Mouse (Mus musculus) brain, embryonic 18.5 days (tissue): ENCODE results near the gene Setd7.
A peak's percentile ranks its signal among the peaks of the same experiment; 100 is the strongest.

Source experiments
- DNase-seq: peaks from one replicate; pipeline ENCODE4 v3.0.0-alpha.2; 2012; ENCODE audit warnings: low read depth, low spot score

Setd7 gene

DNA sequence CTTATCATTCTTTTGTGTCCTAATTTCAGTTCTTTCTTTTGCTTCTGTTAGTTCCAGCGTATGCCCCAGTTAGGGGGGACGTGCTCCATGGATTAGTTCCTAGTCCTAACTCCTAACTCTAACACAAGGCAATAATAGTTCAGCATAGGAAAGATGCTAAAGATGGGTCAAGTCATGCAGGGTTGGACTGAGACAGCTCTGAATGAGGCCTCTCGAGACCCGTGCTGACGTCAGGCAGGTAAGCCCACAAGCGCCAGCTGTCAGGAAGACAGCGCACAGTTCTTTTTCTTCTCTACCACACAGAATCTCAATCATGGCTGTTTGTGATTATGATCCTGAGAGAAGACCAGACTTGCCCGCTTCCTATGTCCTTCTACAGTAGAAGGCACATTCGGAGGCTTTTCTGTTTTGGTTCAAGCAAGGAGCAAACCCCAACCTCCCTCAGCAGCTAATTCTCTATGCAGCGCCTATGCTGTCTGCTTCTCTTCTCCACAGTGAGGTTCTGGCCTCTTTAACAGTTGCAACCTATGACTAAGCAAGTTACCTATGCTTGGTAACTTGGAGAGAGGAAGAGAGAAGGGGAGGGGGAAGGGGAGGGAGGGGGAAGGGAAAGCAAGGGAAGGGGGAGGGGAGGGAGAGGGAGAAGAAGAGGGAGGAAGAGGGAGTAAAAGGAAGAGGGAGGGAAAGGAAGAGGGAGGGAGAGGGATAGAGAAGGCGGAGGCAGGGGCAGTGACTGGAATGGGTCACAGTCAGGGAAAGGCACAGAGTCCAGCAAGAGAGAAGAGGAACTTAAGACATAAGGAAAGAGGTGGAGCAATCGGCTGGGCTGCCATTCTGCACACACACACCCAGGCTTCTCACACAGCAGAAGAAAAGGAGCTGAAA, 42.6 kb downstream of the Setd7 start:
- no peak for DNase-seq

DNA sequence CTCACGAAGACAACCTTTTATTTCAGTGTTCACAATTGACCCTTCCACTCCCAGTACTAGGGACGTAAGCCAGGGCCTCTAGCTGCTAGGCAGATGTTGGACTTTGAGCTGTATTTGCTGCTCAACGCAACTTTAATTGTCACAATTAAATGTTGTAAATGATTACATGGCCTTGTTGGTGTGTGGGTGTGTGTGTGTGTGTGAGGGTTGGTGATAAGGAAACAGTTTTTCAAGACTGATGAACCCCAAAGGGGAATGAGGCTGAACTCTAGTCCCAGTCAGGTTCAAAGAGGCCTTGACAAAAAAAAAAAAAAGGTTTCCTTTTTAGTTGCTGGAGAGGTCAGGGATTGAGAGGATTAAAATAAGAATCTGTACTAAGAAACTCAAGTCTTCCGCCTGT, 43.2 kb downstream of the Setd7 start:
- no peak for DNase-seq

- DNase-seq: no peak
Observed at GRCm38 (mm10) chr3:51511983-51512382, 48.7 kb downstream of the Setd7 start.

- no peak for DNase-seq
Observed at GRCm38 (mm10) chr3:51510903-51511302, 49.8 kb downstream of the Setd7 start.

DNA sequence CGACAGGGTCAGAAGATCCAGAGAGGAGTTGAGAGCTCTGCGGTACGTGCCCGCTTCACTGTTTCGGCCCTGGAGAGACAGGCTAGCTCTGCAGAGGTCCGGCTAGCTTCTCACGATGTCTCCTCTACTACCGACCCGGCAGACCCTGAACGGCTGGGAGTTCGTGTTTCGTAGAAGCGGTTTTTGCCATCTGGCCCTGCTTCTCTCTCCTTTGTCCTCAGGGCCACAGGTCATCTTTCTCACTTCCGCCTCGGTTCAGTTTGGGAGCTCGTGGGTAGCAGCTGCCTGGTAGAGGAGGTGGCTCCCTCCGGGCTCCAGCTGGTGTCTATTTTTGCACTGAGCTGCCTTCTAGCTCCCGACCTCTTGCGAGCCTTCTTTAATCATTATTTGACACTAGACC, 55.2 kb downstream of the Setd7 start:
- no peak for DNase-seq

- DNase-seq: no peak
Observed at GRCm38 (mm10) chr3:51504385-51504952, 56.2 kb downstream of the Setd7 start.

- no peak for DNase-seq
Observed at GRCm38 (mm10) chr3:51499876-51500275, 60.8 kb downstream of the Setd7 start.

DNA sequence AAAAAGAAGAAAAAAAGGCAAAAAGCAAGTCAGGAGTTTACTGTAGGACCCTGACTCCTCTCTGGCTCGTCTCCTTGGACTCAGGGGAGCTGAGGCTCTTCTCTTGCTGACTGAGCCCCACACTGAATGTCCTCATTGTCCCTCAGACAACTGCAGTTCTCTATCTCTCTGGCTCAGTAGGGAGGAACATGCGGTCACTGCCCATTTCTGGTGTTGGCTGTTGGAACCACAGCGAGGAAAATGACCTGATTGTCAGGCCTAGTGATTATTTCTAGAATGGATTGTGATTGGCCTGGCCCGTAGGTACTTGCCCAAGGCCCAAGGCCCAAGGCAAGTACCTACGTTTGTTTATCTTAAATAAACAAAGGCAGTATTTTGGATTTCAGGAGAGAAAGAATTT, 62.0 kb downstream of the Setd7 start:
- no peak for DNase-seq

DNA sequence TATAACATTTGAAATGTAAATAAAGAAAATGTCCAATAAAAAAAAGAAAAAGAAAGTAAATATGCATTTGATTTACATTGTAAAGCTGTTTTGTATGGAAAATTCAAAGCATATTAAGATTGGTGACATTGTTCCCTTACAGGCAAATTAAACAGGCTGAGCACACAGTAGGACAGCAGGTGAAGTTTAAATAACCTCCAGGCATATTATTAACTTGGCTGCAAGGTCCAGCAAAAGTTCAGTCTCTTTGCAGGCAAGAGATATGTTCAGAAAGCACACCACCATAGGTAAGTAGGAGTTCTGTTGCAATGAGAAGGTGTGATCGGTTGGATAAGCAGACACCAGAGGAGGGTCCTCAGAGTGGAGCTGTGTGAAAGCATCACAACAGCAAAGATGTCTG, 62.7 kb downstream of the Setd7 start:
- no peak for DNase-seq

DNA sequence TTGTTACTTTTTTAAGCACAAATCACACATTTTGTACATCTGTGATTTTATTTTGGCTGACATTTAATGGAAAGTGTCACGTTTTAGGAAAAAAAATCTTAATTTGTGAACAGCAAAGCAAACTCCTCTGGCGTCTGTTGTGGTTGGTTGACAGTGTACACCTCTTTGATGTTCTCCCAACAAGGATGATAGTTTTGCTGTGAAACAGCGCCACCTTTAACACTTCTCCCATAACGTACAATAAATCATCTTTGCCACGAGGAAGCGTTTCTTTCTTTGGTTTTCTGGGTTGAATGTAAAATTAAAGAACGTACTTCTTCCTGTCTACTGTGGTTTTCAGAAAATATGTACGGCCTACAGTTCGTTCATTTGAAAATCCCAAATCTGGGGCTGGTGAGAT, 65.0 kb downstream of the Setd7 start:
- DNase-seq: no peak

DNA sequence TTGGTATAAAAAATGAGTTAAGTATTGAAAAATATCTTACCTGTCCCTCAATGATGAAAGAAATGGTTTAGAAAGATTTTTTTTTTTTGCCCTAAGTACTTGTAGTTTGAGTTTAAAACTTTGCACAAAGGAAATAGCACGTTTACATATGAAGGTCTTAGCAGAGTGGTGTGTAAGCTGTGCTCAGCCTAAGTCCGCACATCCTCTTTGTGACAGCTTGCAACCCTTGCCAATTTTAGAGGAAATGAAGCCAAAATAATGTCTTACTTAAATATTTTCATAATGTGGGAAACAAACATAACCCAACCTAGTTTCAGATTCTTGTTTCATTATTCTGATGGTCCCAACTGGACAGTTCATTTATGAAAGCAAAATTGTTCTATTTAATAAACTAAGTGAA, 66.2 kb downstream of the Setd7 start:
- DNase-seq: no peak

DNA sequence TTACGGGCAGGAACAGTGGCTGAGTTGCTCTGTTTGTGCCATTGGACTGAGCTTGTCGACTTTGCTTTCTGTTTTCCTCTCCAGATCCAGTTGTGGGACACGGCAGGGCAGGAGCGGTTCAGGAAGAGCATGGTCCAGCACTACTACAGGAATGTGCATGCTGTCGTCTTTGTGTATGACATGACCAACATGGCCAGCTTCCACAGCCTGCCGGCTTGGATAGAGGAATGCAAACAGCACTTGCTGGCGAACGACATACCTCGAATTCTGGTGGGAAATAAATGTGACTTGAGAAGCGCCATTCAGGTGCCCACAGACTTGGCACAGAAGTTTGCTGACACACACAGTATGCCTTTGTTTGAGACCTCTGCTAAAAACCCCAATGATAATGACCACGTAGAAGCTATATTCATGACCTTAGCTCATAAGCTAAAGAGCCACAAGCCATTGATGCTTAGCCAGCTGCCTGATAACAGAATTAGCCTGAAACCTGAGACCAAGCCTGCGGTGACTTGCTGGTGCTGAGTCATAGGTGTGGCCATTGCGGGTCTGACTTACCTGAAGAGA, 67.3 kb downstream of the Setd7 start:
- DNase-seq: no peak

DNA sequence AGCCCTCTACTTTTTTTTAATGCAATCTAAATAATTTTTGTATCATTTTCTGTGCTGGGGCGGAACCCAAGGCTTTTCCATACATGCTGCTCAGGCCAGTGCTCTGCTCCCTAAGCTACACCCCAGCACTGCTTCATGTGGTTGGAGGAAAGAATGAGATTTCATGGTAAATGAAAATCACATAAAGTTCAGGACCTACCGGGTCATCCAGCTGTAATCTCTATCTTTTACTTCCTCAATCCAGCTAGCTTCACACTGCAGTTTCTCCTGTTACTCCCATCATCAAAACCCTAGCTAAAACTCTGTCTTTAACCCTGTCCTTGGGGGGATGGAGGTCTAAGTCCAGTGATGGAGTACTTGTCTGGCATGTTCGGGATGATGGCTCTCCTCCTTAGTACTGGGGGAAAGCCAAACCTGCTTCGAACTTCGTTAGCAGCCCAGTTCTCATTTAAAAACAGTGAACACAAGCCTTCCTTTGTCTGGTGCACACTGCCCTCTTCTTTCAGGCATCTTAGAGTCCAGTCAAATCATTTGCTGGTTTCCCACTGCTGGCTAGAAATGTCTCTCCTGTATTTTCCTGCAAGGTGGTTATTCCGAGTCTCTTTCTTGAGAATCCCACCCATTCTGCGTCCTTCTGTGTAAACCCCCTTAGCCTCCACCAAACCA, 70.5 kb downstream of the Setd7 start:
- DNase-seq: no peak

GRCm38 (mm10) chr3:51486491-51487195, 74.0 kb downstream of the Setd7 start:
- DNase-seq: no peak

GRCm38 (mm10) chr3:51485347-51485746, 75.3 kb downstream of the Setd7 start:
- DNase-seq: no peak

DNA sequence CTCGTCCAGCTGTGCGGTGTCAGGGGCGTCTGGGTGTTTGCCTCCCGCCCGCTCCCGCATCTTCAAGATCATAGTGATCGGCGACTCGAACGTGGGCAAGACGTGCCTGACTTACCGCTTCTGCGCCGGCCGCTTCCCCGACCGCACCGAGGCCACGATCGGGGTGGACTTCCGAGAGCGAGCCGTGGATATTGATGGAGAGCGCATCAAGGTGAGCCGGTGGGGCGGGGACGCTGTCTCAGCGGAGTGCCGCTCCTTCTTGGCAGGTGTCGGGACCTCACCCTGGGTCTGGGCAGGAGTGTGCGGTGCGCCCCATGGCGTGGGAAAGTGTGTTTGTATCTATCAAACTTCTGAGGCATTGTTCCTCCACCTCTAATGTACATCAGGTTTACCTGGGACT, 76.3 kb downstream of the Setd7 start:
- no peak for DNase-seq

DNA sequence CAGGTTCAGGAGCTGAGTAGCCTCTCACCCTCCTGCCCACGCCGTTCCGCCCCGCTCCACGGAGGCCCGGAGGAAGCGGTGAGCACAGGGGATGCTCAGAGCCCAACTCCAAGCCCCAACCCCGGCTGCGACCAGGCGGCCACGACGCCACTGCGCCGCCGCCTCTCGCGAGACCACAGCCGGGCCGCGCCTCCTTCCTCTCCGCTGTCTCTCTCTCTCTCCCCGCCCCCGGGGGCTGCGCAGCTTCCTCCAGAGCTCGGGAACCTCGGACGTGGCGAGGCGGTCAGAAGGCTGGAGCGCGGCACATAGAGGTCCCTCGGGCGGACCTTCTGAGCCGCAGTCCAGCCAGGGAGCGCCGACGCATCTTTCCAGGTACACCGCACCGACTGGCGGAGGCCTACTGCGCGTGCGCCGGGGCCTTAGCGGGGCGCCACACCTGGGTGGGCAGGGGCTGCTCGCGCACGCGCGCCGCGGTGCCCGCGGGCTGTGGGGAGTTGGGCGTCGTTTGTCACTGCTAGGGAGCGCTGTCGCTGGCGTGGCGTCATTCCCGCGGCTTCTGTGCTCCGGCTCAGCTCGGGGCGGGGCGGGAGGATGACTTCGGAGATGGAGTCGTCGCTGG, 76.8 kb downstream of the Setd7 start, which contains the start of gene Rab33b:
Gene Rab33b, plus strand, starts transcription at position 180 of the 619 bp plus-strand sequence.
- peak; percentile 90 for DNase-seq

- no peak for DNase-seq
Observed at GRCm38 (mm10) chr3:51482781-51483180, 77.9 kb downstream of the Setd7 start.

GRCm38 (mm10) chr3:51481881-51482280, 78.8 kb downstream of the Setd7 start:
- DNase-seq: no peak

DNA sequence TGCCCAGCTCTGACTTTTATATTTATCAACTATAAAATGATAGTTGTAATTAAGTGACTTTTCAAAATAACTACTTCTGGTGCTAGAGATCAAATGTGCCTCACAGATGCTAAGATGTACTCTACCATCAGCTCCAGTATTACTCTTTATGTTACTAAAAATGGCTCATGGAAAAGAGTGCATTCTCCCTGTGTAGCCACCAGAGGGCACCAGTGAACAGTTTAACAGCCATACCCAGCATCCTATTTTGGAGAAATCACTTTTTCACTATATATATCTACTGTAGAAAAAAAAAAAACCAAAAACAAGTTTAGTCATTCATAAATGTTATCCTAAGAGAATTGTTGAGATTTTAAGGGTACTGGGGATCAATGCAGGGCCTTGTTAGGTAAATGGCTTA, 79.6 kb downstream of the Setd7 start:
- no peak for DNase-seq

- DNase-seq: no peak
Observed at GRCm38 (mm10) chr3:51479893-51480292, 80.8 kb downstream of the Setd7 start.
